Mouse (Mus musculus): ENCODE data around the gene H3f3b.

Gene H3f3b

DNA sequence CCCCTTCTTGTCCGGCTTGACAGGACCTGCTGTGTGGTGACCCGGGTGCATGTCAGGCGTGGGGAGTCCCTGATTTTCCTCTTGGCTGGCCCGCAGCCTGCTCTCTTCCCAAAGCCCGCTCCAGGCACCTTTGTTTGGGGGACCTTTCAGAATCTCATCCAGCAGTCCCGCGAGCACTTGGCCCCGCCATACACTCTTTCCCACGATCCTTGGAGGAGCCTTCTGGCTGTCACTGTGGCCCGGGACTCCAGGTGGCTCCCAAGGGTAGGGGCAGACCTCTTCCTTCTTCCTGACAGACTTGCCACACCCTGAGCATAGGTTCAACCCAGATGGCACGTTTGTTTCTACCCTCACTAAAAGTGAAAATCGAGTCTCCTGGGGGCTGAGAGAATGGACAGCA, 52.2 kb downstream of the H3f3b start:
- Histone ChIP-seq H3K36me3 (ENCODE audit: insufficient read depth, low read length) (no peaks in the 10 kb centered on the region), H3K9me3 (ENCODE audit: low read length) (no peaks in the 10 kb centered on the region), H3K4me1 (replicated peaks; ENCODE audit: low read depth, low read length) (peaks cover 74% of the 10 kb centered on the region), H3K27me3 (ENCODE audit: insufficient read depth, low read length) (peaks cover 67% of the 10 kb centered on the region), H3K4me3 (replicated peaks; ENCODE audit: low read length) (peak overlapping the region; percentile 82)
- no peak for TF ChIP-seq NANOG (IDR thresholded peaks at IDR 0.05; ENCODE audit: borderline replicate concordance, low read length)
- TF ChIP-seq CTCF (conservative IDR thresholded peaks at IDR 0.05; ENCODE audit: low read length), result no peak
- TF ChIP-seq POU5F1 (IDR thresholded peaks at IDR 0.05; ENCODE audit: borderline replicate concordance, low read length), result no peak

GRCm38 (mm10) chr11:115975083-115975420, 52.7 kb downstream of the H3f3b start:
- TF ChIP-seq CTCF (conservative IDR thresholded peaks at IDR 0.05; ENCODE audit: low read length) (no peak), NANOG (IDR thresholded peaks at IDR 0.05; ENCODE audit: borderline replicate concordance, low read length) (no peak), POU5F1 (IDR thresholded peaks at IDR 0.05; ENCODE audit: borderline replicate concordance, low read length) (no peak)

DNA sequence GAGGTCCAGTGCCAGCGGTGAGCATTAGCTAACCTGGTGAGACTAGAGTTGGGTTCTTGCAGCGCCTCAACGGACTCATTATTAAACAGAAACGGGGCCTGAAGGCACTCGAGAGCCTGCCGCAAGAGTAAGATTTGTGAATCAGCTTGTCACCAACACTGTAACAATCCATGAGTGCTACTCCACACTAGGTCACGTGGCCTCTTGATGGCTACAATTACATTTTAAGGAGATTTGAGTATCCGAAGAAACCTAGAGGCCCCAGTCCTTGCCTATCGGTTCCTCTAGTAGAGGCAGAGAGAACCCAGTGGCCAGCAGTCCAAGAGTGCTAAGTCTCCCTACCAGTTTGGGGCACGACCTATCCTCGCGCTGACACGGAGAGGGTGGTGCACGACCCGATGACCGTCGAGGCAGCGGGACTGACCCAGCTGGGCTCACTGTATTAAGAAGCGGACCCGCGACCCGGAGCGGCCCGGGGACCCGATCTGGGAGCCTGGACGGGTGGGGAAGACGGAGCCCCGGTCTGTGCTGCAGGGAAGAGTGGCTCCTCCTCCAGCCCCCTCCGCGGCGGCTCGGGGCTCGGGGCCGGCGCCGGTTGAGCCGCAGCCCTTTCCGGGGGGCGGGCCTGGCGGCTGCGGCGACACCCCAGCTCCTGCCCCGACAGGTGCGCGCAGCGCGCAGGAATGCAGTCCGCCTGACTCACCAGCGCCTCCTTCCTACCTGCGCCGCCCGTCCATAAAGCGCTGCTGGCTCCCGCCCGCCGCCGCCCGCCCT, 53.3 kb downstream of the H3f3b start, which contains the start of gene Itgb4:
Itgb4 (plus strand) TSS at position 401 of the 774 bp plus-strand sequence.
- no peak for TF ChIP-seq CTCF (conservative IDR thresholded peaks at IDR 0.05; ENCODE audit: low read length)
- no peak for TF ChIP-seq POU5F1 (IDR thresholded peaks at IDR 0.05; ENCODE audit: borderline replicate concordance, low read length)
- no peak for TF ChIP-seq NANOG (IDR thresholded peaks at IDR 0.05; ENCODE audit: borderline replicate concordance, low read length)
- peaks cover 61% of the 10 kb centered on the region for H3K27me3 ChIP-seq (ENCODE audit: insufficient read depth, low read length)
- peaks cover 78% of the 10 kb centered on the region for H3K4me1 ChIP-seq (replicated peaks; ENCODE audit: low read depth, low read length)
- H3K4me3 ChIP-seq (replicated peaks; ENCODE audit: low read length), result peak within 1 kb of the TSS; percentile 82
- no peaks in the 10 kb centered on the region for H3K36me3 ChIP-seq (ENCODE audit: insufficient read depth, low read length)
- H3K9me3 ChIP-seq (ENCODE audit: low read length), result no peaks in the 10 kb centered on the region

More at GRCm38 (mm10) chr11:115975083-115975420, 52.7 kb downstream of the H3f3b start:
- Histone ChIP-seq H3K27me3 (ENCODE audit: insufficient read depth, low read length) (peaks cover 65% of the 10 kb centered on the region), H3K4me1 (replicated peaks; ENCODE audit: low read depth, low read length) (peaks cover 78% of the 10 kb centered on the region), H3K9me3 (ENCODE audit: low read length) (no peaks in the 10 kb centered on the region), H3K36me3 (ENCODE audit: insufficient read depth, low read length) (no peaks in the 10 kb centered on the region), H3K4me3 (replicated peaks; ENCODE audit: low read length) (peak overlapping the region; percentile 82)
